Mouse (Mus musculus) heart, postnatal 0 days (tissue): ENCODE measurements around the gene 4933407L21Rik. TPM values are rescaled to one million over a fixed set of nuclear protein-coding genes. Genes with fewer than 3 reads are reported as not detected.
A peak's percentile ranks its signal among the peaks of the same experiment; 100 is the strongest.

Source experiments
- ATAC-seq: fragments of 200-750 bp; cut with Nextera tagmentation; 2 replicates; pipeline ENCODE4 v1.8.0; 2017; ENCODE audit warnings: low read depth, moderate number of reproducible peaks, moderate library complexity; ENCODE audit not compliant: insufficient read depth
- DNase-seq: peaks from one replicate; pipeline ENCODE4 v3.0.0-alpha.2; 2016; ENCODE audit warnings: low spot score
- H3K27ac ChIP-seq: fragments of 300-500 bp; sonication (generic); 2 replicates; pipeline ENCODE4 v1.5.1; 2014; ENCODE audit warnings: low read depth, mild to moderate bottlenecking
- H3K27me3 ChIP-seq: fragments of 300-500 bp; sonication (generic); 2 replicates; pipeline ENCODE4 v1.6.1; 2014; ENCODE audit warnings: low read length, mixed read lengths; ENCODE audit not compliant: control insufficient read depth, insufficient read depth
- H3K36me3 ChIP-seq: fragments of 300-500 bp; sonication (generic); replicated peaks from 2 replicates; pipeline ENCODE4 v1.6.1; 2014; ENCODE audit warnings: low read length, mixed read lengths; ENCODE audit not compliant: control insufficient read depth, insufficient read depth
- H3K4me1 ChIP-seq: fragments of 300-500 bp; sonication (generic); 2 replicates; pipeline ENCODE4 v1.6.1; 2014; ENCODE audit warnings: antibody characterized with exemption; ENCODE audit not compliant: control insufficient read depth, insufficient read depth
- H3K4me2 ChIP-seq: fragments of 300-500 bp; sonication (generic); 2 replicates; pipeline ENCODE4 v1.6.1; 2014; ENCODE audit warnings: low read depth, mild to moderate bottlenecking, low read length, moderate library complexity
- H3K4me3 ChIP-seq: fragments of 300-500 bp; sonication (generic); 2 replicates; pipeline ENCODE4 v1.5.1; 2014; ENCODE audit warnings: low read depth, low read length
- H3K9ac ChIP-seq: fragments of 300-500 bp; sonication (generic); replicated peaks from 2 replicates; pipeline ENCODE4 v1.6.1; 2014; ENCODE audit warnings: low read depth, low read length, mixed read lengths
- H3K9me3 ChIP-seq: fragments of 300-500 bp; sonication (generic); replicated peaks from 2 replicates; pipeline ENCODE4 v1.6.1; 2016; ENCODE audit warnings: low read length; ENCODE audit not compliant: control insufficient read depth
- CTCF ChIP-seq: IDR thresholded peaks from 2 replicates; pipeline ENCODE4 v1.5.1; 2016; ENCODE audit warnings: antibody characterized with exemption, control low read depth, low read depth
- EP300 ChIP-seq: IDR thresholded peaks from 2 replicates; pipeline ENCODE4 v1.6.1; 2016; ENCODE audit warnings: antibody characterized with exemption, low read depth
- WGBS: fragments of 180-500 bp; shearing (Covaris S2); extraction: QIAGEN DNeasy Blood & Tissue Kit; methylation state at CpG from one replicate; pipeline ENCODE4 v1.1.7; 2014; 5-methylcytosine and 5-hydroxymethylcytosine counted together
- polyA plus RNA-seq: library from polyadenylated mRNA; unstranded; fragments of >200 nt; fragmentation: Nextera tagmentation; extraction: Ambion mirVana; gene quantifications from 2 replicates; pipeline ENCODE4 v1.2.1, GENCODE M21; 2015
- total RNA-seq: library from RNA; depleted of rRNA; stranded (reverse); fragments of >200 nt; gene quantifications from 2 replicates; pipeline ENCODE4 v1.2.3, GENCODE M21; 2014; ENCODE audit warnings: low replicate concordance; rRNA removed

4933407L21Rik gene
- total RNA-seq (not detected in 2 replicates), polyA plus RNA-seq (not detected in 2 replicates)

- DNase-seq: peak; percentile 36
- WGBS: 45% methylated on average over 4 of the region's 4 CpGs
- Histone ChIP-seq H3K27me3 (no peaks in the 10 kb centered on the region), H3K4me1 (peaks cover 5% of the 10 kb centered on the region), H3K4me3 (no peak within 1 kb of the TSS), H3K27ac (no peak within 1 kb of the TSS; the same call in 1 of the 2 replicates), H3K9me3 (no peaks in the 10 kb centered on the region), H3K4me2 (no peak within 1 kb of the TSS), H3K36me3 (no peaks in the 10 kb centered on the region), H3K9ac (no peak within 1 kb of the TSS)
- TF ChIP-seq CTCF: no peak
- TF ChIP-seq EP300: no peak
- no peak; the same call in 1 of the 2 replicates for ATAC-seq
These were observed at the start of gene 4933407L21Rik for GRCm38 (mm10) chr1:85928057-85928687. TSS of gene 4933407L21Rik (plus strand) at chr1:85928483.

- DNase-seq (no peak), ATAC-seq (no peak)
- Histone ChIP-seq H3K4me2 (no peak overlapping the region), H3K4me3 (no peak overlapping the region), H3K36me3 (no peaks in the 10 kb centered on the region), H3K27ac (no peak overlapping the region), H3K9ac (no peak overlapping the region), H3K27me3 (no peaks in the 10 kb centered on the region), H3K4me1 (no peaks in the 10 kb centered on the region), H3K9me3 (0 out of 2 replicates have a peak, but pooled peaks cover 3% of the 10 kb centered on the region)
- TF ChIP-seq EP300 (no peak), CTCF (no peak)
- WGBS: 90% methylated on average over 12 of the region's 12 CpGs
These were observed 46.3 kb upstream of the 4933407L21Rik start for GRCm38 (mm10) chr1:85882003-85882402.

GRCm38 (mm10) chr1:85887221-85887620, 41.1 kb upstream of the 4933407L21Rik start:
- Histone ChIP-seq H3K36me3 (no peaks in the 10 kb centered on the region), H3K27ac (no peak overlapping the region), H3K27me3 (no peaks in the 10 kb centered on the region), H3K4me1 (no peaks in the 10 kb centered on the region), H3K4me3 (no peak overlapping the region), H3K9me3 (no peaks in the 10 kb centered on the region), H3K4me2 (no peak overlapping the region), H3K9ac (no peak overlapping the region)
- TF ChIP-seq EP300: no peak
- no peak for TF ChIP-seq CTCF
- DNase-seq (no peak), ATAC-seq (no peak)
- WGBS: 85% methylated on average over 7 of the region's 7 CpGs

- peak; percentile 72 for ATAC-seq
- H3K4me3 ChIP-seq: peak within 1 kb of the TSS; percentile 89
- H3K4me2 ChIP-seq: peak within 1 kb of the TSS; percentile 88
- TF ChIP-seq CTCF (no peak), EP300 (no peak)
- peak; percentile 76 for DNase-seq
- H3K27ac ChIP-seq: peak within 1 kb of the TSS; percentile 80
- under 1% methylated on average over 35 of the region's 35 CpGs for WGBS
- H3K36me3 ChIP-seq: no peaks in the 10 kb centered on the region
- peaks cover 36% of the 10 kb centered on the region for H3K4me1 ChIP-seq
- no peaks in the 10 kb centered on the region for H3K27me3 ChIP-seq
- no peaks in the 10 kb centered on the region for H3K9me3 ChIP-seq
- peak within 1 kb of the TSS; percentile 76 for H3K9ac ChIP-seq
These were observed 34.0 kb upstream of the 4933407L21Rik start, which contains the start of gene Itm2c for GRCm38 (mm10) chr1:85894231-85894747. TSS of gene Itm2c (plus strand) at chr1:85894281.

GRCm38 (mm10) chr1:85894748-85895360, 33.4 kb upstream of the 4933407L21Rik start:
- H3K36me3 ChIP-seq: no peaks in the 10 kb centered on the region
- under 1% methylated on average over 30 of the region's 30 CpGs for WGBS
- H3K4me2 ChIP-seq: peak overlapping the region; percentile 88
- TF ChIP-seq CTCF (no peak), EP300 (no peak)
- DNase-seq (peak; percentile 39), ATAC-seq (peak; percentile 13)
- no peaks in the 10 kb centered on the region for H3K27me3 ChIP-seq
- no peaks in the 10 kb centered on the region for H3K9me3 ChIP-seq
- H3K27ac ChIP-seq: peak overlapping the region; percentile 80
- H3K4me1 ChIP-seq: peaks cover 41% of the 10 kb centered on the region
- H3K4me3 ChIP-seq: peak overlapping the region; percentile 89
- H3K9ac ChIP-seq: peak overlapping the region; percentile 76
